Mouse (Mus musculus) left cerebral cortex, postnatal 14 days (tissue): ENCODE measurements around the gene D7Ertd443e. TPM values are rescaled to one million over a fixed set of nuclear protein-coding genes. Genes with fewer than 3 reads are reported as not detected.

Source experiments
- DNase-seq, 2 experiments: peaks; one replicate each; pipeline ENCODE4 v3.0.0; 2021 to 2022; ENCODE audit warnings: low spot score in 2 of 2, mixed read lengths in 1 of 2
- intact Hi-C: fragments of 180-260 bp; cut with DNase I; formaldehyde crosslinking; loops from one replicate; pipeline ENCODE4 v1.15.1; 2025
- long read RNA-seq, 2 experiments: library from polyadenylated mRNA; stranded (forward); transcript quantifications; one replicate each; pipeline ENCODE4 v2.0.0; 2021
- total RNA-seq, 2 experiments: library from RNA; stranded (reverse); gene quantifications; 2 replicates each; pipeline ENCODE4 v1.2.3; 2021

The D7Ertd443e gene
- total RNA-seq: 1 to 10 TPM in 1 of 2 experiments, under 1 TPM in 1; 0.57 to 1.0 TPM
- long read RNA-seq, experiment 1: 0 reads
- long read RNA-seq, experiment 2: 0 reads

GRCm38 (mm10) chr7:134385561-134385960 is at the start of gene D7Ertd443e:
Gene D7Ertd443e, minus strand, starts transcription at chr7:134385661.
- no peak for DNase-seq
- intact Hi-C loops: no loop called here

GRCm38 (mm10) chr7:134431681-134432080 is 46.2 kb upstream of the D7Ertd443e start:
- DNase-seq: no peak
- intact Hi-C loops: no loop called here

DNA sequence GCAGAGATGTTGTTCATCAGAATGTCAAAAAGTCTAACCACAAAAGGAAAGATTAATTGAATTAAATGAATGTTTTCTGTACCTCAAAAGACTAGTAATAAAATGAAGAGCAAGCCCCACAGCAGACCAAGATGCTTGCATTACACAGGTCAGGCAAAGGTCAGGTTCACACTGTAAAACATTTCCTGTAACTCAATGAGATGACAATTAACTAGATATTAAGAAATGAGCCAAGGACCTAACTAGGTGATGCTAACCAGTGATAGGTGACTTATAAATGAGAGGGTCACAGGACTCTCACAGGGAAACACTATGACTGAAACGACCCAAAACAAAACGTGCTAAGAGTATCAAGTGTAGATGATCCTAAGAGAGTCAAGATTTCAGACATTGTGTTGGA is 43.2 kb upstream of the D7Ertd443e start:
- DNase-seq: no peak
- intact Hi-C loops: no loop called here

- intact Hi-C loops: no loop called here
- DNase-seq: no peak
Measured at GRCm38 (mm10) chr7:134415014-134415413, 29.6 kb upstream of the D7Ertd443e start.

DNA sequence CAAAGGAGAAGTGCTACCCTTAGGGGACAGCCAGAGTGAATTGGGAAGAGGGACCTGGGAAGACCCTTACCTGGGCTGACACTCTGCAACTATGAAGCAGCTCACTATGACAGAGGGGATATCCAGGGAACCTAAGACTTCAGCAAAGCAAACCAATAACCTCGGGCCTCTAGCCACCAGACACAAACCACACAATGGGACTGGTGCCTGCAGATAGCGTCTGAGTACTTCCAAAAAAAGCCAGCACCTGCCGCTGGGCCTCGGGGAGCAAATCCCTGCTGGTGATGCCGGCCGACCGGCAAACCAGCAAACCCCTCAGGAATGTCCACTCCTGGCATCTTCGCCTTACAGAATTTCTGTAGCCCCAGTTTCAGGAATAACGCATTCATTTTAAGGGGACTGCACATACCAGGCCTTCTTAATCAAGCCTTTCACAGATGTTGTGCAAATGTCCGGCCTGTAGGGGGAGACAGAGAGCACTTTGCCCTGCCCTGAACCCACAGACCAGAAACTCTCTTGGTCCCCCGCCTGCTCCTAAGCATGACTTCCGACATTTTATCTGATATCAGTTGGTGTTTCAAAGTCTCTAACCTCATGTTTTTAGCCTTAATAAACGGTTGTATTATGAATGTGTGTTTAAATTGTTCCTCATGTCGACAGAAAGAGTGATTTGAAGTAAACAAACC is 28.7 kb upstream of the D7Ertd443e start:
- peak; percentile 6 to 25 for DNase-seq
- intact Hi-C loops: no loop called here

DNA sequence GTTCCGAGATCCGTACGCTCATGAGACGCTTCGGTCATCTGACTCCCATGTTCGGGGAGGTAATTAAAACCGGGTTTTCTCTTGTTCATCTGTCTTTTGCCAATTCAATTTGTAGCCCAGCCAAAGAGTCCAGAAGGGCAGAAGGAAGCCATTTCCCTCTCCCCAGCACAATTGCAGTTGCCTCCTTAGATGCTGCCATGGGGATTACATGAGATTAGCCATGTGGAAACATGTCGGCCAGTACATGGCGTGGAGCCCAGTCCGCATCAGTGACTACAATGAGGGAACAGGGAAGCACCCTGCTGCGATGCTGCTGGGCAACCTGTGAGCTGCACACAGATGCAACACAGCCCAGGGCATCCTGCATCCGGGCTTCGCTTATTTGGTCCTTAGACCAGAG is 23.2 kb upstream of the D7Ertd443e start:
- intact Hi-C loops: no loop called here

GRCm38 (mm10) chr7:134400746-134401145 is 15.3 kb upstream of the D7Ertd443e start:
- intact Hi-C loops: no loop called here
- DNase-seq: no peak

More for the DNA sequence above, 23.2 kb upstream of the D7Ertd443e start:
- peak in 1 of 2 experiments; percentile 33 for DNase-seq

GRCm38 (mm10) chr7:134396769-134397168 is 11.3 kb upstream of the D7Ertd443e start:
- intact Hi-C loops: no loop called here
- no peak for DNase-seq

DNA sequence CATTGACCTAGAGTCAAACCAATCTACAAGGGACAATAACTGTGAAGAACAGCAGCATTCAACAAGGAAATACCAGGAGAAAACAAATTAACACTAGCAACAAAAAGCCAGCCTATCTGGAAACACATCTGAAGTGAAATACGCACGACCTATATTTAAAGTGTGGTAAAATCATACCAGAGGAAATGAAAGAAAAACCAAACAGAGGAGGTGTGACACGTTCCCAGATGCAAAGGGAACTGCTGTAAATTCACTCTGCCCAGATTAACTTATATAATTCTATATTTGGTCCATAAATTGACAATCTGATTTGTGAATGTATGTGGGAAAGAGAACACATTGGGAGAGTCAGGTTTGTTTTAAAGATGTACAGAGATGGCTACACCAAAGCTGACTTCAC is 2.7 kb downstream of the D7Ertd443e start:
- intact Hi-C loops: no loop called here
- peak in 1 of 2 experiments; percentile 45 for DNase-seq

- DNase-seq: peak; percentile 80 to 83
- intact Hi-C loops: no loop called here
Measured at GRCm38 (mm10) chr7:134381407-134381861, 4.0 kb downstream of the D7Ertd443e start.

DNA sequence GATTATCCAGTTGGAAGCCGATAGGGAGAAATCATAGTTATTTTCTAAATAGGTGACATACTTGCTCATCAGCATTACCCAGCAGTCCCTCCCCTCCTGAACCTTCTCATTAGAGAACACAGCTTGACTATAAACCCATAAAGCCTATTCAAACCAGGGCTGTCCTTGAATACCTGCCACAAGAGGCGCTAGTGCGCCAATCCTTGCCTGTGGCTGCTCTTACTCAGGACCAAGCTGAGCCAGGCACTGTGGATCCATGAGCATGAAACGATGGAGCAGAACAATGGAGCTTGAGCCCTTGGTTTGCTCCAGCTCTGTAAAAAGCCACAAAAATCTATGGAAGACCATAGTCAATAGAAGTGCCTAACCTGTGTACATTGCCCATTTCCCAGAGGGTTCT is 7.2 kb downstream of the D7Ertd443e start:
- intact Hi-C loops: no loop called here
- DNase-seq: peak; percentile 63 to 74

- intact Hi-C loops: no loop called here
- DNase-seq: peak; percentile 7 to 23
Measured at GRCm38 (mm10) chr7:134376786-134377185, 8.7 kb downstream of the D7Ertd443e start.

- intact Hi-C loops: no loop called here
- DNase-seq: no peak
Measured at GRCm38 (mm10) chr7:134372276-134372675, 13.2 kb downstream of the D7Ertd443e start.

DNA sequence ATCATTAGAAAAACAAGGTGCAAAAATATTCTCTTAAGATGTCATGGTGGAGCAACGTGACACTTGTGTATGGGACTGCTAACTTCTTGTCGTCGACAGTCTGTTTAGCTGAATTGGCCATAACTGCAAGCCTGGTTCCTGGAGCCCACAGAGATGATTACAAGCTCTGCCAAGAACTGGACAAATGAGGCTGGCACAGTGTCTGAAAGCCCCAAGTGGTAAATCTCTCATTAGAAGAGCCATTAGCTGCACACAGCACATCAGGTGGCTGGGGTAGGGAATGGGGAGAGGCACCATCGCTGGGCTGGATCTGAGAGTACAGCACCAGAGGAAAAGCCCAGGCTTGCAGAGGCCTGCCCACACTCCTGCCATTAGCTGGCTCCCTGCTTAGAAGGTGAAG is 16.2 kb downstream of the D7Ertd443e start:
- intact Hi-C loops: no loop called here
- no peak for DNase-seq

DNA sequence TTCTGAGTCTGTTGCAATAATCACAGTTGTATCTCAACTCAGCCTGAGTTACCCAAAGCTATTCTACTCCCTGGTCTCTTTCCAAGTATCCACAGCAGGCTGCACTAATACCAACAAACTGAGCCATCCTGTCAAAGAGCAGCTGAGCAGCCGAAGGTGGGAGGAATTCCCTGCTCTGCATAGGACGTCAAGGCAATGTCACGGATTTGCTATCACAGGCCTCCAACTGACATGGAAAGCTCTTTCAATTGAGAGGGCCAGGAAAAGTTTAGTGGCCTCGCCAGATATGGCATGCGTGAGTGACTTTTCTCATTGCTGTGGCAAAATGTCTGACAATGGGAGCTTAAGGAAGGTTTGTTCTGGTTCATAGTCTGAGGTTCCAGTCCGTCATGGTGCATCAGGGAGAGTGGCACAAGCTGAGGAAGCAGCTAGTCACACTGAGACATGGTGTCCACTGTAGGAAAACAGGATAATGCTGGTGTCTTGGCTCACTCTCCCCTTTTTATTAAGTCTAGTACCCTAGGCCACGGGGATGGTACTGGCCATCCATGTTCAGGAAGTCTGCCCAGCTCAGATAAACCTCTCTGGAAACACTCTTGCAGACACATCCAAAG is 23.1 kb downstream of the D7Ertd443e start:
- intact Hi-C loops: no loop called here
- no peak for DNase-seq

DNA sequence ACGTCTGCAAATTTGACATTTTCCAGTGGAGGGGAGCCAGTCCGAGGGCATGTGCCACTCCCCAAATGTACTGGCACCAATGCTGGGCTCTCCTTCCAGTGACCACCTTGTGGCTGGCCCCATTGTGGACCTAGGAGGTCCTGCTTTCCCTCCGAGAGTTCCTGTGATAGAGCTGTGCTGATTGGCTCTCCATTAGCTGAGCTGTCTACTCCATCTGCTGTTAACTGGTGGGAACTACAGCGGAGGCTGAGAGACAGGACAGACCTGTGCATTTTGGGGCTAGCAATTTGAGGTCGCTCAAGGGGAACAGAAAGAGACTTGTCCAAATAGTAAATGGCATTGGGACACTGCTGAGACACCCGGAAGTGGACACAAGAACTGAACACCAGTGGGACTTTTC is 36.6 kb downstream of the D7Ertd443e start:
- peak; percentile 67 to 77 for DNase-seq
- intact Hi-C loops: loop anchor here (2.0 to 5.0 kb wide), 2 partner anchors 127 to 492 kb away; no protein-coding TSS in a partner anchor

DNA sequence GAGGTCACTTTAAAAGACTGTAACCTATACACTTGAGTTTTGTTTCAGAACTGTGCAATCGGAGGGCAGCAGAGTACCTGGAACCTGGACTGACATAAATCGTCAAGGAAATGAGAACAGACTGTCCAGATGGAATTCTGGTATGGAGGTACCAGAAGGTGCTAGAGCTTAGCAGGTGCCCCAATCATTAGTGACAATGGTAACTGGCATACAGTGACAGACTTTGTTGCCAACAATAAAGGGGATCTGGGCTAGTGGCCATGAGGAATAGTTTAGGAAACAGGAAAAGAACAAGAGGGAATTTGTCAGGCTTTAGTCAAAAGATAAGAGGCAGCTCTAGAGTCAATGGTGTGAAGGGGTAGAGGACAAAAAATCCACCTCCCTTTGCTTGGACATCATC is 43.3 kb downstream of the D7Ertd443e start:
- no peak for DNase-seq
- intact Hi-C loops: no loop called here

DNA sequence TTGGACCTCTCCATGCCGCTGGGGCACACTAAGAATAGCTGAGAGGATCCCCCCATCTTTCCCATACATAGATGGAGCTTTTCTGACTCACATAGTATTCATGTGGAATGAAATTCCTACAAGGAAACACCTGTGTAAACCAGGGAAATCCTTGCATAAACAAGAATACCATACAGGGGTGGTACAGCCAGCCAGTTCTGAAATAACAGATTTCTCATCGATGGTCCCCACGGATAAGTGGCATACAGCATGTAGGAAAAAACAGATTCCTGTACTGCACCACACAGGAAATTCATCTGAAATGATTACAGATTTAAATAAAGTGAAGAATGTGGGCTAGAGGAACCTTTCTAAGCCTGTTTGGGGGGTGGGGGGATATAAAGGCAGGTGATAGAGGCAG is 49.5 kb downstream of the D7Ertd443e start:
- intact Hi-C loops: no loop called here
- no peak for DNase-seq

DNA sequence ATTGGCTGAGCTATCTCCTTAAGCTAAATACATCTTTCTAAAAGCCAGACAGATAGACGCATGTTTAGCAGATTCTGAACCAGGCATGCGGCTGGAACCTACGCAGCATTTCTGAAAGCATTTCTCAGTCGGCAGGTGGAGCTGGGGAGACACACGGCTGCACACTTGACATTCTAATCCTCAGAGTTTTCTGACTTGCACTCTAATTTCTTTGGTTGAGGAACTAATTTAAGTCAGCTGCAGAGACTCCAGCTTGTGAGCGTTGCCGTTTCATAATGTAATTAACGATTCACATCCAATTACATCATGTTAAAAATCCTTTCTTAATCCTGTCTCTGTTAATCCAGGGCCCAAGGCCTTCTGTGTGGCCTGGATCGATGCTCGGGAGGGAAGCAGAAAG is 64.5 kb downstream of the D7Ertd443e start:
- intact Hi-C loops: no loop called here
- DNase-seq: peak; percentile 47 to 54

DNA sequence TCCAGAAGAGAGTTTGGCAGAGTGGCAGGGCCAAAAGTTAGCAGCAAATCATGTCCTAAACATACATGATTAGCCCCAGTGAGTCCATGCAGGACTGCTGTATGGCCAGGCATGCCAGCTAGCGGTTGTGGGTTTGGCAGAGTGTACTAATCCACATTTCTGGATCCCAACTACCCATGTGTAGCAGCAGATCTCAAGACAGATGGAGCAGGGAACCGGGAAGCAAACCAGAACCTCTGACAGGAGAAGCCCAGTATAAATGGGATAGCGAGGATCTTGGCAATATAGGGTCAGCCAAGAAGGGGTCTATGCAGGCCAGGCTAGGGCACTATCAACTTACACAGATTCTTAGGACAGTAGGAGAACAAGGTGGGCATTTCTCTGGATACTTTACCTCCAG is 83.4 kb downstream of the D7Ertd443e start:
- no peak for DNase-seq
- intact Hi-C loops: no loop called here

DNA sequence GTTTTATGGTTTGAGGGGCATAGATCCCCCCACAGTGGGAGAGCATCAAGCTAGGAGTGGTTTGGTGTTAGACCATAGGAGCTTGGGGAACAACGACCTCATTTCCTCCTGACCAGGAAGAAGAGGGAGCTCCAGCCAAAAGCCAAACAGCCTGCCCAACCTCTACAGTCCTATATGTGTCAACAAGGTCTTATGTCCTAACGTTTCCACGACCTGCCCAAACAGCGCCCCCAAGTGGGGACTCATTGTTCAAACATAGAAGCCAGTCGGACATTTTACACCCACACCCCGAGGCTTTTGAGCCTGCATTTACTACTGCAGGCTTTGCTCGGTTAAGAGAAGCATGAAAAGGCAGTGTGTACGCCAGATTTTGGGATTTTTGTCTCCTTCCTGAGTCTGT is 84.2 kb downstream of the D7Ertd443e start:
- no peak for DNase-seq
- intact Hi-C loops: no loop called here
